ENCODE assay signal across 27 mouse cellular contexts in genomic region chr8:70222041-70222440, GRCm38 (mm10). TPM values are rescaled to one million over a fixed set of nuclear protein-coding genes. Genes with fewer than 3 reads are reported as not detected.
A peak's percentile ranks its signal among the peaks of the same experiment; 100 is the strongest.
DNase-seq lines count a peak whose midpoint lies in the region; ATAC-seq and TF ChIP-seq lines count a peak whose summit lies in the region.
"Had no signal": no experiment of that assay in that cellular context is flagged by ENCODE, and none has a peak within 500 bp of the region (broad histone marks: within the 10 kb centered on the region; RNA-seq: fewer than 3 reads in every experiment).

No protein-coding gene starts in this region.

- peaks cover 0 to 5% of the 10 kb centered on the region in 2 experiments; a peak in 1 of 4 replicates for H3K4me1 ChIP-seq in ES-E14 (ENCODE audit: control insufficient read depth in 2 of 2, insufficient read depth in 2 of 2, low read length in 2 of 2, poor library complexity in 1 of 2)
- peaks cover 12% of the 10 kb centered on the region for H3K4me1 ChIP-seq in limb, embryonic 10.5 days
- H3K4me1 ChIP-seq in forebrain, postnatal 0 days (ENCODE audit: insufficient read depth) = no peaks in the 10 kb centered on the region
- H3K4me1 ChIP-seq: forebrain, embryonic 10.5 days; hindbrain, embryonic 12.5 days; intestine, embryonic 15.5 days had no signal

- H3K9ac ChIP-seq in ES-E14 (ENCODE audit: insufficient read depth, low read depth, low read length, poor library complexity, severe bottlenecking) = 0 out of 2 replicates have a peak overlapping the region, but pooled peaks have one; percentile 1
- H3K9ac ChIP-seq in forebrain, postnatal 0 days = no peak overlapping the region
- H3K9ac ChIP-seq: forebrain, embryonic 13.5 days; hindbrain, embryonic 12.5 days; hindbrain, embryonic 15.5 days; intestine, embryonic 15.5 days had no signal

- peaks cover 21% of the 10 kb centered on the region; the same call in 1 of the 2 replicates for H3K36me3 ChIP-seq in ES-E14 (ENCODE audit: control insufficient read depth, insufficient read depth, low read length, poor library complexity, severe bottlenecking)
- H3K36me3 ChIP-seq in limb, embryonic 10.5 days = peaks cover 38% of the 10 kb centered on the region
- peaks cover 49% of the 10 kb centered on the region for H3K36me3 ChIP-seq in forebrain, postnatal 0 days (ENCODE audit: insufficient read depth)

- TF ChIP-seq CTCF in forebrain, postnatal 0 days (IDR thresholded peaks at IDR 0.05; ENCODE audit: low read depth) = no peak

- no peak overlapping the region for H3K4me2 ChIP-seq in forebrain, postnatal 0 days (ENCODE audit: low read depth)
- H3K4me2 ChIP-seq: forebrain, embryonic 13.5 days; heart, embryonic 11.5 days; hindbrain, embryonic 12.5 days; hindbrain, embryonic 15.5 days; intestine, embryonic 15.5 days had no signal

- no peaks in the 10 kb centered on the region for H3K9me3 ChIP-seq in ES-E14 (ENCODE audit: control insufficient read depth, insufficient read depth, low read depth, low read length)
- H3K9me3 ChIP-seq in limb, embryonic 10.5 days (replicated peaks) = no peaks in the 10 kb centered on the region
- no peaks in the 10 kb centered on the region for H3K9me3 ChIP-seq in forebrain, postnatal 0 days (ENCODE audit: low read length)
- H3K9me3 ChIP-seq: forebrain, embryonic 10.5 days; forebrain, embryonic 13.5 days; hindbrain, embryonic 12.5 days; hindbrain, embryonic 15.5 days; intestine, embryonic 15.5 days had no signal

- no peak overlapping the region for H3K4me3 ChIP-seq in ES-E14 (ENCODE audit: insufficient read depth in 1 of 2, low read depth in 1 of 2, low read length in 2 of 2, poor library complexity in 1 of 2, severe bottlenecking in 1 of 2)
- H3K4me3 ChIP-seq in limb, embryonic 10.5 days = no peak overlapping the region
- H3K4me3 ChIP-seq in forebrain, postnatal 0 days (ENCODE audit: low read depth, low read length) = no peak overlapping the region
- H3K4me3 ChIP-seq: forebrain, embryonic 10.5 days; forebrain, embryonic 13.5 days; gastrocnemius, adult 2 months; heart, adult 2 months; hindbrain, embryonic 12.5 days; hindbrain, embryonic 15.5 days; intestine, embryonic 15.5 days had no signal

- ATAC-seq in forebrain, postnatal 0 days = no peak
- ATAC-seq: activated CD4-positive, CD25-positive, alpha-beta regulatory T cell, adult 4 months; forebrain, embryonic 16.5 days; intestine, embryonic 15.5 days had no signal

- H3K27ac ChIP-seq in ES-E14 (ENCODE audit: insufficient read depth, low read depth, low read length, poor library complexity, severe bottlenecking) = no peak overlapping the region
- peak overlapping the region; percentile 0; the same call in 1 of the 2 replicates for H3K27ac ChIP-seq in limb, embryonic 10.5 days
- H3K27ac ChIP-seq in forebrain, postnatal 0 days (ENCODE audit: low read depth, low read length) = no peak overlapping the region
- H3K27ac ChIP-seq: forebrain, embryonic 10.5 days; forebrain, embryonic 13.5 days; gastrocnemius, adult 2 months; heart, adult 2 months; hindbrain, embryonic 12.5 days; hindbrain, embryonic 15.5 days; intestine, embryonic 15.5 days had no signal

- peak; percentile 20 for DNase-seq in cerebellum, adult 9-11 months
- no peak for DNase-seq in cerebellum, adult 18-20 months
- peak; percentile 7 for DNase-seq in kidney, adult 18-20 months
- DNase-seq in kidney, postnatal 36 days = no peak
- no peak for DNase-seq in ES-E14 (ENCODE audit: low read depth, low spot score)
- DNase-seq in limb, embryonic 10.5 days (ENCODE audit: low spot score) = no peak
- DNase-seq in forebrain, postnatal 0 days = no peak
- no peak for DNase-seq in embryo, embryonic 9.5 days (ENCODE audit: extremely low spot score)
- DNase-seq: adrenal gland, adult 8-10 months; adrenal gland, postnatal 25 days; B cell, adult 2 months; cerebellum, adult 2 months; cerebellum, postnatal 10 days; cerebellum, postnatal 36 days; embryo, embryonic 11 days; gastrocnemius, adult 2 months; gastrocnemius, postnatal 14 days; heart, adult 2 months had no signal

- no peaks in the 10 kb centered on the region for H3K27me3 ChIP-seq in limb, embryonic 10.5 days (ENCODE audit: low read depth, poor library complexity, severe bottlenecking)
- no peaks in the 10 kb centered on the region for H3K27me3 ChIP-seq in forebrain, postnatal 0 days (ENCODE audit: insufficient read depth, low read length)
- H3K27me3 ChIP-seq: CH12.LX; forebrain, embryonic 13.5 days; hindbrain, embryonic 15.5 days; intestine, embryonic 15.5 days had no signal

- 94% methylated on average over 12 of the region's 12 CpGs for WGBS in limb, embryonic 10.5 days
- 92% methylated on average over 12 of the region's 12 CpGs for WGBS in forebrain, postnatal 0 days

- in situ Hi-C loops in ES-E14 (cut with MboI; ENCODE audit: low sequenced_read_pairs in 2 of 2, unreplicated experiment in 2 of 2) = no loop called here

TF ChIP-seq in ES-E14, 5 proteins besides CTCF, POLR2A, EP300 and RAD21:
- no peak for TF ChIP-seq CHD2 (IDR thresholded peaks at IDR 0.05; ENCODE audit: low read depth, low read length)
- no peak for TF ChIP-seq MAFK (IDR thresholded peaks at IDR 0.05; ENCODE audit: insufficient read depth, low read depth, low read length)
- no peak for TF ChIP-seq ZC3H11A (IDR thresholded peaks at IDR 0.05; ENCODE audit: borderline replicate concordance, low read depth, low read length)
- no peak for TF ChIP-seq HCFC1 (IDR thresholded peaks at IDR 0.05; ENCODE audit: borderline replicate concordance, insufficient read depth, low read length)
- TF ChIP-seq ZNF384 (IDR thresholded peaks at IDR 0.05; ENCODE audit: low read depth, low read length) = no peak
TF ChIP-seq in ES-E14: peak in this region for 0.

RNA-seq across cellular contexts. Expression of gene Slc25a42, which starts 9.9 kb away (rescaled TPM):
- total RNA-seq in ES-E14 (2012; rRNA removed) = 5.8 and 7.5 TPM in 2 replicates
- 2.8 and 3.6 TPM in 2 replicates for polyA plus RNA-seq in limb, embryonic 10.5 days (2016; fragmentation: Nextera tagmentation; extraction: Ambion mirVana)
- 11.7 and 12.0 TPM in 2 replicates for total RNA-seq in forebrain, postnatal 0 days (2014; rRNA removed)
- polyA plus RNA-seq in forebrain, postnatal 0 days (2015; fragmentation: Nextera tagmentation; extraction: Ambion mirVana) = 4.6 and 6.2 TPM in 2 replicates

RNA-seq across cellular contexts. Expression of gene Sugp2, which starts 12.0 kb away (rescaled TPM):
- total RNA-seq in ES-E14 (2012; rRNA removed) = 45.5 and 57.6 TPM in 2 replicates
- polyA plus RNA-seq in limb, embryonic 10.5 days (2016; fragmentation: Nextera tagmentation; extraction: Ambion mirVana) = 39.7 and 51.4 TPM in 2 replicates
- total RNA-seq in forebrain, postnatal 0 days (2014; rRNA removed) = 119 and 129 TPM in 2 replicates
- 50.9 and 65.0 TPM in 2 replicates for polyA plus RNA-seq in forebrain, postnatal 0 days (2015; fragmentation: Nextera tagmentation; extraction: Ambion mirVana)

RNA-seq across cellular contexts. Expression of gene Armc6, which starts 12.2 kb away (rescaled TPM):
- 58.9 and 61.8 TPM in 2 replicates for total RNA-seq in ES-E14 (2012; rRNA removed)
- polyA plus RNA-seq in limb, embryonic 10.5 days (2016; fragmentation: Nextera tagmentation; extraction: Ambion mirVana) = 26.8 and 27.6 TPM in 2 replicates
- 108 and 136 TPM in 2 replicates for total RNA-seq in forebrain, postnatal 0 days (2014; rRNA removed)
- 119 and 122 TPM in 2 replicates for polyA plus RNA-seq in forebrain, postnatal 0 days (2015; fragmentation: Nextera tagmentation; extraction: Ambion mirVana)

RNA-seq across cellular contexts. Expression of gene Tmem161a, which starts 49.9 kb away (rescaled TPM):
- total RNA-seq in ES-E14 (2012; rRNA removed) = 73.9 and 116 TPM in 2 replicates
- 79.8 and 85.0 TPM in 2 replicates for polyA plus RNA-seq in limb, embryonic 10.5 days (2016; fragmentation: Nextera tagmentation; extraction: Ambion mirVana)
- 60.7 and 74.9 TPM in 2 replicates for total RNA-seq in forebrain, postnatal 0 days (2014; rRNA removed)
- 43.3 and 52.7 TPM in 2 replicates for polyA plus RNA-seq in forebrain, postnatal 0 days (2015; fragmentation: Nextera tagmentation; extraction: Ambion mirVana)

Comparison
In these comparisons a context has a peak if more than half of its experiments do, and no peak if none do; other contexts are left out.
1. DNase-seq: peak in cerebellum, adult 9-11 months (single experiment) and kidney, adult 18-20 months (single experiment); none in cerebellum, adult 18-20 months (0 of 2), kidney, postnatal 36 days (0 of 2), ES-E14 (single experiment), limb, embryonic 10.5 days (single experiment), forebrain, postnatal 0 days (single experiment) and embryo, embryonic 9.5 days (single experiment).